Mouse (Mus musculus): ENCODE measurements around the gene Ttyh2. TPM values are rescaled to one million over a fixed set of nuclear protein-coding genes. Genes with fewer than 3 reads are reported as not detected.

The Ttyh2 gene
- polyA plus RNA-seq, 1 experiment = 33.1 TPM

DNA sequence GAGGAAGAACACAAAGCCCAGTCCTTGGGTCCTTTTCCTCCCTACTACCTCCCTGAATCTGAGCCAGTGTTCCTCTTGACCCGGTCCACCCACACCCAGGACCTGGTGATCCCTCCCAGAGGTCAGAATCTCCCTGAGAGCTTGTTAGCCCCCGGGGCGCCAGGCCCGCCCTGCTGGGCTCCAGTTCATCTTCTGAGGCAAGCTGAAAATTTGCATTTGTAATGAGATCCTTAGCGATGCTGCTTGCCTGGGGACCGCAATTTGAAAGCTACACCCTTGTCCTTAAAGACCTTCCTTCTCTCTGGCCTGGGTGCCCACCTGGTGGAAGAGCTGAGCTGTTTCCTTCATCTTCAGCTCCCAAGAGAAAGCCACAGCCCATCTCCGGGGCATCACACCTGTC is 17.4 kb downstream of the Ttyh2 start:
- Histone ChIP-seq H3K4me3 (ENCODE audit: insufficient read depth, low read length) (no peak overlapping the region), H3K27ac (ENCODE audit: insufficient read depth, low read length) (no peak overlapping the region), H3K4me1 (ENCODE audit: control insufficient read depth, insufficient read depth, low read length) (no peaks in the 10 kb centered on the region)
- TF ChIP-seq CTCF (IDR thresholded peaks at IDR 0.05; ENCODE audit: extremely low read depth, insufficient read depth, low read length) (no peak), POLR2A (IDR thresholded peaks at IDR 0.05; ENCODE audit: extremely low read depth, insufficient read depth, low read length) (no peak)

DNA sequence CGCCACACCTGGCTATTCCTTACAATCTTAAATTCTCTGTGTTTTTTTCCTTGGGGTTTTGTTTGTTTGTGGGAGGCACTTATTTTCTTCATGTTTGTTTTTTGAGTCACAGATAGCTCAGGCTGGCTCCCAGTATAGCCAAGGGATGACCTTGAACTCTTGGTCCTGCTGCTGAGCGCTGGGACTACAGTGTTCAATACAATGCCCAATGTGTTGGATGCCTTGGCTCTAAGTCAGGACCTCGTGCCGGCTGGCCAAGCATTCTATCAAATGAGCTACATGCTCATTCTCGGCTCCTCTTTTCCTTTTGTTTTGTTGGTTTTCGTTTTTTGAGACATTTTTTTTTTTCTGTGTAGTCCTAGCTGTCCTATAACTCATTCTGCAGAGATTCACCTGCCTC is 18.2 kb downstream of the Ttyh2 start:
- Histone ChIP-seq H3K4me1 (ENCODE audit: control insufficient read depth, insufficient read depth, low read length) (no peaks in the 10 kb centered on the region), H3K27ac (ENCODE audit: insufficient read depth, low read length) (no peak overlapping the region), H3K4me3 (ENCODE audit: insufficient read depth, low read length) (no peak overlapping the region)
- TF ChIP-seq CTCF (IDR thresholded peaks at IDR 0.05; ENCODE audit: extremely low read depth, insufficient read depth, low read length) (no peak), POLR2A (IDR thresholded peaks at IDR 0.05; ENCODE audit: extremely low read depth, insufficient read depth, low read length) (no peak)

DNA sequence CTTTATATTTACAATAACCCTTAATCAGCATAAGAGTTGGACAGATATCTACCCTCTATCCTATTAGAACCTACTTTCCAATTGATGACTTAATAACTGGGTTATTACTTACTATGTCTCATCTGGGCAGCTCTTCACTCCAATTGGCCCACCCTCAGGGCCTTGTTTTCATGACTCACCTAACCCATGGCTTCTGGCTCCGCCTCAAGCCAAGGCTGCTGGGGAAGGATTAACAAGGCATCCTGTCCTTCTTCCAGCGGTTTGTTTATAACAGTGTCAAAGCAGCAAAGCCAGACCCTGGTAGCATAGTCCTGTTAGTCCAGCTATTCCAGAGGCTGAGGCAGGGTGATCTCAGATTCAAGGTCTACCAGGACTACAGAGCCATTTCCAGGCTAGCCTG is 19.2 kb downstream of the Ttyh2 start:
- TF ChIP-seq CTCF (IDR thresholded peaks at IDR 0.05; ENCODE audit: extremely low read depth, insufficient read depth, low read length) (no peak), POLR2A (IDR thresholded peaks at IDR 0.05; ENCODE audit: extremely low read depth, insufficient read depth, low read length) (no peak)
- no peak overlapping the region for H3K27ac ChIP-seq (ENCODE audit: insufficient read depth, low read length)
- no peaks in the 10 kb centered on the region for H3K4me1 ChIP-seq (ENCODE audit: control insufficient read depth, insufficient read depth, low read length)
- no peak overlapping the region for H3K4me3 ChIP-seq (ENCODE audit: insufficient read depth, low read length)

DNA sequence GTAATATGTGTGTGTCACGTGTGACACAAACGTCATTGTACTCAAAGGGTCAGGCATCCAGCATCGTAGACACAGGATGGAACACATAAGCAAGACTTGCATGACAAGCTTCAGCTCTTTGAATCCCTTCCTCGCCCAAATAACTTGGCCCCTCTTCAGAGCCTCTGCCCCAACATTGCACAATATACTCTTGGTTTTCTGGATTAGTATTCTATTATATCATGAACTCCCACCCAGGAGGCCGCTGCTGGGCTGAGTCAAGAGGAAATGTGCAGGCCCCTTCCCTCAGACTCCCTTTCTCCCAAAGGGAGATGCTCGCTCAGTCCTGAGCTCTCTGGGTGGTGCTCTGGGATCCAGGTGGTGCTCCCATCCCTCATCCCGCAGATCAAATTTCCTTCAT is 23.3 kb downstream of the Ttyh2 start:
- H3K4me3 ChIP-seq (ENCODE audit: insufficient read depth, low read length) = no peak overlapping the region

DNA sequence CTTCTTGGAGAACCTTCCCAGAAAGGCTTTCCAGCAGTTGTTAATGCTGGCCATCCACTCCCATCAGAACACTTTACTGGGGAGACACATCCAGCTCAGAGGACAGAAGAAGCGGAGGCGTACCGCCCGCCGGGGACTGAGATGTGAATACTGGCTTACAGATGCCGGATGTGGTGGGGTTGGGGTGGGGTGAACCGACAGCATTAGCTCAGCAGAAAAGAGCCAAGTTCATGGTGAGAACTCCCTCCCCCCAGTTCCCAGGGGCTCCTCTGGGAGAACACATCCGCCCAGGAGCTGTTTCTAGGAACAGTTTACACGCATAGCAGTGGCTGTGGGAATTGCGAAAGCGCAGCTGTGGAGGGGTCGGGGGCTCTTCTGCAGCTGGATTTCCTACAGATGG is 24.3 kb downstream of the Ttyh2 start:
- H3K27ac ChIP-seq (ENCODE audit: insufficient read depth, low read length) = no peak overlapping the region
- H3K4me1 ChIP-seq (ENCODE audit: control insufficient read depth, insufficient read depth, low read length) = peaks cover under 1% of the 10 kb centered on the region; the same call in 1 of the 2 replicates
- no peak for TF ChIP-seq CTCF (IDR thresholded peaks at IDR 0.05; ENCODE audit: extremely low read depth, insufficient read depth, low read length)
- no peak for TF ChIP-seq POLR2A (IDR thresholded peaks at IDR 0.05; ENCODE audit: extremely low read depth, insufficient read depth, low read length)
- no peak overlapping the region for H3K4me3 ChIP-seq (ENCODE audit: insufficient read depth, low read length)

More for the DNA sequence above, 23.3 kb downstream of the Ttyh2 start:
- Histone ChIP-seq H3K4me1 (ENCODE audit: control insufficient read depth, insufficient read depth, low read length) (no peaks in the 10 kb centered on the region), H3K27ac (ENCODE audit: insufficient read depth, low read length) (no peak overlapping the region)
- TF ChIP-seq POLR2A (IDR thresholded peaks at IDR 0.05; ENCODE audit: extremely low read depth, insufficient read depth, low read length) = no peak
- no peak for TF ChIP-seq CTCF (IDR thresholded peaks at IDR 0.05; ENCODE audit: extremely low read depth, insufficient read depth, low read length)

DNA sequence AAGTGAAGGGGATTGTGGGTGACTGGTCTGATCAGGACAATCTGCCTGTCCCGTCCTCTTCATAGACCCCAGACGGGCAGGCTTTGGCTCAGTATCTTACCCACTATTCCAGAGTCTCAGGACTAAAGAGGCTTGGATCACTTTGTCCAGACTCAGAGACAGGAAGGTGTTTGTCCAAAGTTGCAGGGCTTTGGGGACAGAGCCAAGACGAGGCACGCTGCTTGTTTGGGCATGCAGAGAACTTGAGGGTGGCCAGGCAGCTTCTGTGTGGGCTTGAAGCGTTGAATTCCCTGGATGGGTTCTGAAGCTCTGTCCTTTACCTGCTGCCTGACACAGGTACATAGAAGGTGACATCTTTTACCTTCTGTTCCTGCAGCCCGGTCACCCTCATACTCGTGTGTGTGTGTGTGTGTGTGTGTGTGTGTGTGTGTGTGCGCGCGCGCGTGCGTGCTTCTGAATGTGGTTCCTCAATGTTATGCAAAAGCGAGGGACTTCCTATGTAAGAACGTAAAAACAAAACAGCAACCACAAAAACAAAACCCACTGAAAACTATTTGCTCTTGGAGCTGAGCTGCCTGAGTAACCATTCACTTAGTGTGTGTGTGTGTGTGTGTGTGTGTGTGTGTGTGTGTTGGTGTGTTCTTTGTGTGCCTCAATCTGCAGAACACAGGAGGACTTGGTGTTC is 27.2 kb downstream of the Ttyh2 start:
- TF ChIP-seq POLR2A (IDR thresholded peaks at IDR 0.05; ENCODE audit: extremely low read depth, insufficient read depth, low read length) (no peak), CTCF (IDR thresholded peaks at IDR 0.05; ENCODE audit: extremely low read depth, insufficient read depth, low read length) (no peak)
- Histone ChIP-seq H3K4me3 (ENCODE audit: insufficient read depth, low read length) (no peak overlapping the region), H3K4me1 (ENCODE audit: control insufficient read depth, insufficient read depth, low read length) (peaks cover 3% of the 10 kb centered on the region; the same call in 1 of the 2 replicates), H3K27ac (ENCODE audit: insufficient read depth, low read length) (no peak overlapping the region)

DNA sequence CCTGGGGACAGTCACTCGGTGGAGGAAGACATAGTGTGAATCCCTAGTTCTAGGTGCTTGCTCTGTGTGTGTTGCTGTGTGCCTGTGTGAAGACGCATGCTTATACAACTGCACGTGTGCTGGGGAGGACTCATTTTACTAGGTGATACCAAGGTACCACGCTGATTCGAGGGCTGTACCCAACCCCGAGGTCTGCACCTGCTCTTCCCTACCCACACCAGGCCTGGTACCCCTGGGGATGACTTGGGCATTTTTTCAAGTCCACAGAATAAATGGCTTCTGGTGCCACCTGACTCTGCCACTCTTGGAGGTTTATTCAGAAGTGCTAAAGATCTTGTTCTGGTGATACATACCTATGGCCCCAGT is 27.7 kb downstream of the Ttyh2 start:
- Histone ChIP-seq H3K27ac (ENCODE audit: insufficient read depth, low read length) (no peak overlapping the region), H3K4me3 (ENCODE audit: insufficient read depth, low read length) (no peak overlapping the region), H3K4me1 (ENCODE audit: control insufficient read depth, insufficient read depth, low read length) (peaks cover 3% of the 10 kb centered on the region; the same call in 1 of the 2 replicates)
- TF ChIP-seq POLR2A (IDR thresholded peaks at IDR 0.05; ENCODE audit: extremely low read depth, insufficient read depth, low read length) = no peak
- TF ChIP-seq CTCF (IDR thresholded peaks at IDR 0.05; ENCODE audit: extremely low read depth, insufficient read depth, low read length) = no peak

DNA sequence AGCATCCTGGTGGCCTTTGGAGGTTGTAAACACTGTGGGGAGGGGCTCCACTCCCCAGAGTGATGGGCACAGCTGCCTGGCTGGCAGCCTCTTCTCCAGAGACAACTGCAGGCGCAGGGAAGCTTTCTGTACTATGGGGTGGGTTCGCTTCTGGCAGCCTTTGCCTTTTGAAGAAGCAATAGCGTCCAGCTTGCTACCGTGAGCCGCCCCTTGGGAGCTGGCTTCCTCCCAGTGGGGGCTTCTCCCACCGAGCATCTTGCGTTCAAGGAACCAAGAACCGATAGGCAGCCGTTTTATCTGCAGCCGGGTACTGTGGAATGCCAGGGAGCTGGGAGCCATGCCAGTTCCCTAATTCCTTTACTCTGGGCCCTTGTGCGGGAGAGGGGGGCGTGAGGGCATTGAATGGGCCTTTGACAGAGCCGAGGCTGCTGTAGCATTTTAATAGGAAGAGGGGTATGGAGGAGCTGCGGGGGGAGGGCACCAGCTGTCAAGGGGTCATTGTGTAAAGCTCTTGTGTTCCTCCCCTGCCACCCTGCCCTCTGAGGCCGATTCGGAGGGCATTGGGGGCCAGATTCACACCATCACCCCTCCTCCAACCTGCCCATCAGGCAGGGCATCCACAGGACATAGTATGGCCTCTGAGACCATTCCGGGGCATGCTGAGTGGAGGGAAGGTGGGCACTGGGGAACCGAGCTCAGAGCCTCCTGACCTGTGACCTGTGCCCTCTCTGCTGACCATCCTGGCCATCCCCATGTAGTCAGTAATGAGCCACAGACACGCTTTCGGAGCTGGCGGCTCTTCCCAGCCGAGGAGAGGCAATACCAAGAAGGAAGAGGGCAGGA is 29.1 kb downstream of the Ttyh2 start:
- H3K4me1 ChIP-seq (ENCODE audit: control insufficient read depth, insufficient read depth, low read length) = peaks cover 3% of the 10 kb centered on the region; the same call in 1 of the 2 replicates
- H3K27ac ChIP-seq (ENCODE audit: insufficient read depth, low read length) = peak overlapping the region; percentile 5
- TF ChIP-seq CTCF (IDR thresholded peaks at IDR 0.05; ENCODE audit: extremely low read depth, insufficient read depth, low read length) (no peak), POLR2A (IDR thresholded peaks at IDR 0.05; ENCODE audit: extremely low read depth, insufficient read depth, low read length) (no peak)
- no peak overlapping the region for H3K4me3 ChIP-seq (ENCODE audit: insufficient read depth, low read length)

DNA sequence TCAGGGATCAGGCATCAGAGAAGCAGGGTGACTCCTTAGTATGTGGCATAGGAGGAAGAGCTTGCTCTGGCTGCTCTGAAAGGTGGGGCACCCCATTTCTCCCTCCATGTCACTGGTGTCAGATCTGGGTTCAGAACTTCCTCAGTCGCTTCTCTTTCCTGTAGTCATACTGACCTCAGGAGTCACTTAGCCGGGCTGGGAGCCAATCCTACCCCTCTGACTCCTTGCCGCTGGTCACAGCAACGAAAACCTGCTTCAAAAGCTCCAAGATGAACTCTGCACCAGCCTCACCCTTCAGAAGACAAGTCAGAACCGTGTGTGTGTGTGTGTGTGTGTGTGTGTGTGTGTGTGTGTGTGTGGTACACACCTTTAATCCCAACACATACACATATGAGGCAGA is 31.1 kb downstream of the Ttyh2 start:
- no peak for TF ChIP-seq CTCF (IDR thresholded peaks at IDR 0.05; ENCODE audit: extremely low read depth, insufficient read depth, low read length)
- no peak for TF ChIP-seq POLR2A (IDR thresholded peaks at IDR 0.05; ENCODE audit: extremely low read depth, insufficient read depth, low read length)
- Histone ChIP-seq H3K4me1 (ENCODE audit: control insufficient read depth, insufficient read depth, low read length) (peaks cover 3% of the 10 kb centered on the region; the same call in 1 of the 2 replicates), H3K27ac (ENCODE audit: insufficient read depth, low read length) (no peak overlapping the region), H3K4me3 (ENCODE audit: insufficient read depth, low read length) (no peak overlapping the region)

DNA sequence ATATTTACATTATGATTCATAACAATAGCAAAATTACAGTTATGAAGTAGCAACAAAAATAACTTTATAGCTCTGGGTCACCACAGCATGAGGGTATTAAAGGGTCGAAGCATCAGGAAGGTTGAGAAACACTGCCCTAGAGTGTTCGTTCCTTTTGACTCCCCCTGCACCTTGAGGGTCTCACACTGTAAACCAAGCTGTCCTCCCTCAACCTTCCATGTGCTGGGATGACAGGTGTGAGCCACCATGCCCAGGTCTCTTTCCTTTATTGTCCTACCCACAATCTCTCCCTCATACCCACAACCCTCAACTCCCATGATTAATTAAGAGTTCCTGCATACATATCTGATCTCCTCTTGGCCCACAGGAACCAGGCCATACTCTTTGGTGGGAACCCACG is 36.2 kb downstream of the Ttyh2 start:
- Histone ChIP-seq H3K4me3 (ENCODE audit: insufficient read depth, low read length) (no peak overlapping the region), H3K4me1 (ENCODE audit: control insufficient read depth, insufficient read depth, low read length) (no peaks in the 10 kb centered on the region), H3K27ac (ENCODE audit: insufficient read depth, low read length) (no peak overlapping the region)
- no peak for TF ChIP-seq CTCF (IDR thresholded peaks at IDR 0.05; ENCODE audit: extremely low read depth, insufficient read depth, low read length)
- TF ChIP-seq POLR2A (IDR thresholded peaks at IDR 0.05; ENCODE audit: extremely low read depth, insufficient read depth, low read length) = no peak
